Mouse (Mus musculus) midbrain, embryonic 11.5 days (tissue): ENCODE data around the gene Gfra1. TPM values are rescaled to one million over a fixed set of nuclear protein-coding genes. Genes with fewer than 3 reads are reported as not detected.

ENCODE experiments used
- ATAC-seq: fragments of 200-750 bp; cut with Nextera tagmentation; 2 replicates; pipeline ENCODE4 v1.8.0; 2017; ENCODE audit warnings: moderate TSS enrichment, moderate library complexity; ENCODE audit not compliant: low FRiP score
- DNase-seq: peaks from one replicate; pipeline ENCODE4 v3.0.0; 2015; ENCODE audit warnings: low spot score; ENCODE audit errors: missing footprints
- H3K27ac ChIP-seq: fragments of 300-500 bp; sonication (generic); 2 replicates; pipeline ENCODE4 v1.5.1; 2014; ENCODE audit warnings: low read depth, low read length
- H3K27me3 ChIP-seq: fragments of 300-500 bp; sonication (generic); 2 replicates; pipeline ENCODE4 v1.6.1; 2014; ENCODE audit warnings: mild to moderate bottlenecking, low read length, moderate library complexity, mixed read lengths; ENCODE audit not compliant: control insufficient read depth, insufficient read depth
- H3K36me3 ChIP-seq: fragments of 300-500 bp; sonication (generic); 2 replicates; pipeline ENCODE4 v1.6.1; 2014; ENCODE audit warnings: mild to moderate bottlenecking, low read length, moderate library complexity, mixed read lengths; ENCODE audit not compliant: control insufficient read depth, insufficient read depth
- H3K4me1 ChIP-seq: fragments of 300-500 bp; sonication (generic); 2 replicates; pipeline ENCODE4 v1.6.1; 2014; ENCODE audit warnings: low read length; ENCODE audit not compliant: control insufficient read depth, insufficient read depth
- H3K4me2 ChIP-seq: fragments of 300-500 bp; sonication (generic); 2 replicates; pipeline ENCODE4 v1.6.1; 2014; ENCODE audit warnings: mild to moderate bottlenecking, moderate library complexity
- H3K4me3 ChIP-seq: fragments of 300-500 bp; sonication (generic); 2 replicates; pipeline ENCODE4 v1.5.1; 2014; ENCODE audit warnings: low read depth, low read length
- H3K9ac ChIP-seq: fragments of 300-500 bp; sonication (generic); 2 replicates; pipeline ENCODE4 v1.6.1; 2014; ENCODE audit warnings: low read length
- H3K9me3 ChIP-seq: fragments of 300-500 bp; sonication (generic); 2 replicates; pipeline ENCODE4 v1.6.1; 2016; ENCODE audit warnings: low read length; ENCODE audit not compliant: control insufficient read depth
- WGBS: fragments of 180-500 bp; shearing (Covaris S2); extraction: QIAGEN DNeasy Blood & Tissue Kit; methylation state at CpG from one replicate; pipeline ENCODE4 v1.1.7; 2014; 5-methylcytosine and 5-hydroxymethylcytosine counted together
- polyA plus RNA-seq: library from polyadenylated mRNA; unstranded; fragments of >200 nt; fragmentation: Nextera tagmentation; extraction: Ambion mirVana; gene quantifications from 2 replicates; pipeline ENCODE4 v1.2.1, GENCODE M21; 2014

The Gfra1 gene
- polyA plus RNA-seq, 1 experiment from 2014 or later = 26.7 TPM

DNA sequence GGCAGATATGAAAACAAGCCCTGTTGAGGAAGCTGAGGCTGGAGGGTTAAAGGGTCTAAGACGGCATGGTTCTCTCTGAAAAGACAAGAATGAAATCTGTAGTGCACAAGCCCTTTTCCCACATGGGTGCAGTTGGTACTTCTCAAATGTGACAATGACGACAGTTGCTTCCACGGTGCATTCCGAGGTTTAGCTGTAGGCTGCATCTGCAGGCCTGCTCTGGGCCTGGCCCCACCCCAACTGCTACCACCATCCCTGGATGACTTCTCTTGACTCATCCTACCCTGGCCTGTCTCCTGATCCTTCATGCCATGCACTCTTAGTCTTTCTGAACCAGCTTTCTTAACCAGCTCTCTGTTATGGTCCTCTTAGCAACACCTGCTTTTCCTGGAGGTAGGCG is 22.9 kb downstream of the Gfra1 start:
- ATAC-seq (no peak), DNase-seq (no peak)
- no peak overlapping the region for H3K4me2 ChIP-seq
- H3K4me3 ChIP-seq = no peak overlapping the region
- peaks cover 5% of the 10 kb centered on the region; the same call in 1 of the 2 replicates for H3K4me1 ChIP-seq
- no peaks in the 10 kb centered on the region for H3K36me3 ChIP-seq
- 82% methylated on average over 5 of the region's 5 CpGs for WGBS
- H3K9me3 ChIP-seq = no peaks in the 10 kb centered on the region
- H3K27ac ChIP-seq = no peak overlapping the region
- no peak overlapping the region for H3K9ac ChIP-seq
- no peaks in the 10 kb centered on the region for H3K27me3 ChIP-seq

- no peaks in the 10 kb centered on the region for H3K4me1 ChIP-seq
- no peak for DNase-seq
- no peaks in the 10 kb centered on the region for H3K9me3 ChIP-seq
- no peak overlapping the region for H3K4me2 ChIP-seq
- no peak overlapping the region for H3K4me3 ChIP-seq
- ATAC-seq = no peak
- H3K9ac ChIP-seq = no peak overlapping the region
- no peak overlapping the region for H3K27ac ChIP-seq
- WGBS = 83% methylated on average over 4 of the region's 4 CpGs
- no peaks in the 10 kb centered on the region for H3K36me3 ChIP-seq
- H3K27me3 ChIP-seq = no peaks in the 10 kb centered on the region
These were observed 27.2 kb downstream of the Gfra1 start for GRCm38 (mm10) chr19:58428546-58428945.

DNA sequence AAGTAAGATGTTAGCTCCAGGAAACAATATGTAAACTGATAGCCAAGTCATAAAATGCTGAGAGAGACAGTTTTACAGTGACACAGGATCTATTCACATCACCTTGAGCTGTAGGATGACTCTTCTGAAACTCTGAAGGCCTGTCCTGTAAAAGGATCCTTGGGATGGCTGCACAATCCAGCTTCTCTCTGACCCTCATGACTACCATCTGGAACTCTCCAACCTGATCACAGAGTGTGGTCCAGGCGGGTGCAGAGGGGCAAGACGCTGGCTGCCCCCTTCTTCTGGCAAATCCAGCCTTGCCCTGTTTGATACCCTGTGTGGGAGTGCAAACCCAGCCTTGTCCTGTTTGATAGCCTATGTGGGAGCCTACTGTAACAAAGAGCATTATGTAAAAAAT is 28.4 kb downstream of the Gfra1 start:
- H3K4me3 ChIP-seq = no peak overlapping the region
- H3K27me3 ChIP-seq = no peaks in the 10 kb centered on the region
- no peaks in the 10 kb centered on the region for H3K36me3 ChIP-seq
- no peaks in the 10 kb centered on the region for H3K4me1 ChIP-seq
- 94% methylated on average over 2 of the region's 2 CpGs for WGBS
- no peaks in the 10 kb centered on the region for H3K9me3 ChIP-seq
- no peak for ATAC-seq
- no peak for DNase-seq
- H3K27ac ChIP-seq = no peak overlapping the region
- H3K4me2 ChIP-seq = no peak overlapping the region
- H3K9ac ChIP-seq = no peak overlapping the region

DNA sequence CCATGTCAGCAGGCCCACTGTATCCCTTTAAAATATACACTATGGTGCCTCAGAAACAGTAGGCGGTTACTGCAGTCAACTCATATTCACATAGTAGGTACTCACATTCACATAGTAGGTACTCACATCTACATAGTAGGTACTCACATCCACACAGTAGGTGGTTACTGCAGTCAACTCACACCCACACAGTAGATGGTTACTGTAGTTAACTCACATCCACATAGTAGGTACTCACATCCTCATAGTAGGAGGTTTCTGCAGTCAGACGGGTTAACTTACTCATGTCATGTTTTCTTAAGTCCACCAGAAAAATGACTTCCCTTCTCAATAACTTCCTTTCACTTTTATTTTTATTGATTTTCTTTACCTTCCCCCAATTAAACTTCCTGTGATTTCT is 30.8 kb downstream of the Gfra1 start:
- WGBS = 93% methylated on average over 2 of the region's 2 CpGs
- ATAC-seq = no peak

DNA sequence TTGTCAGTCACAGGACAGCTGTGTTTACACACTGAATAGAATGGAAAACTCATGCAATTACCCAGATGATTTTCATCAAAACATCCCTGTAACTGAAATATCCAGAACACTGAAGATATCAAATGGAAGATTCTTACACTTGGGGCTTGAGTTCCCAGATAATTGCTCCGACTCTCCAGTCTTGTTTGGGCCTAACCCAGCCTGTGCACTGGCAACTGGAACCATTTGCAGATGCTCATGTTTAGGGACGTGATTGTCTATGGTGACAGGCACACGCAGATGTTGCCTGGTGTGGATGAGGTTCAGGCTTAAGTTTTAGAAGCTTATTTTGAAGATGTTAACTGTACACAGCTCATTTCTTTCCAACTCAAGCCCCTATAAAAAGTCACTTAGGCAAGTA is 31.5 kb downstream of the Gfra1 start:
- Histone ChIP-seq H3K36me3 (no peaks in the 10 kb centered on the region), H3K4me3 (no peak overlapping the region), H3K4me2 (no peak overlapping the region), H3K27me3 (no peaks in the 10 kb centered on the region), H3K9ac (no peak overlapping the region), H3K9me3 (no peaks in the 10 kb centered on the region), H3K27ac (no peak overlapping the region), H3K4me1 (no peaks in the 10 kb centered on the region)
- ATAC-seq = no peak
- no peak for DNase-seq
- 85% methylated on average over 3 of the region's 3 CpGs for WGBS

More for the DNA sequence above, 30.8 kb downstream of the Gfra1 start:
- no peak overlapping the region for H3K27ac ChIP-seq
- no peak overlapping the region for H3K4me3 ChIP-seq
- no peaks in the 10 kb centered on the region for H3K9me3 ChIP-seq
- H3K4me2 ChIP-seq = no peak overlapping the region
- H3K4me1 ChIP-seq = no peaks in the 10 kb centered on the region
- no peaks in the 10 kb centered on the region for H3K36me3 ChIP-seq
- H3K9ac ChIP-seq = no peak overlapping the region
- no peaks in the 10 kb centered on the region for H3K27me3 ChIP-seq
- DNase-seq = no peak

DNA sequence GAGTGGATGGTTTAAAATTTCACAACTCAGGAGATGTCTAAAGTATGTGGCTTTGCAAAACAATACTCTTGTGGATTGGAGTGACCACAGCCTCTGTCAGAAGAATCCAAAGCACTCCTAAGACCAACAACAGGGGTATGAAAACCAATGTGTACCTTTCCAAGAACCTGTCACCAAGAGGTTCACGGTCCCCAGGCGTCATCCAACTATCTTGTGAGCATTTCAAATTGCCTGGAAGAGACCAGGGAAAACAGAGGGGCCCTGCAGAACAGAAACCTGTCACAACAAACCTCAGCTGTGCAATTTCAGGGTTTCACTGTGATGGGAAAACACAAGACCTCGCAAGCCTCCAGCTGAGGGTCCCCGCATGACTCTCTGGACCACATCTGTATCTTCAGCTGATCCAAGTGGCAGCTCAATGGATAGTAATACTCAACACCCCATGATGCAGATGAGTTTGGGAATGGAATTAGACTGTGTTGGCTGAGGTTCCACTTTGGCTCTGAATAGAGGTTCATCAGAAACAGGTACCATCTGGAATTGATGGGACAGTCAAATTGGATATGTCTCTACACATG is 32.7 kb downstream of the Gfra1 start:
- H3K27me3 ChIP-seq = no peaks in the 10 kb centered on the region
- H3K9ac ChIP-seq = no peak overlapping the region
- no peaks in the 10 kb centered on the region for H3K36me3 ChIP-seq
- ATAC-seq = no peak
- no peak overlapping the region for H3K27ac ChIP-seq
- DNase-seq = no peak
- H3K4me2 ChIP-seq = no peak overlapping the region
- H3K9me3 ChIP-seq = no peaks in the 10 kb centered on the region
- no peak overlapping the region for H3K4me3 ChIP-seq
- 92% methylated on average over 4 of the region's 4 CpGs for WGBS
- no peaks in the 10 kb centered on the region for H3K4me1 ChIP-seq

- DNase-seq = no peak
These were observed 36.0 kb downstream of the Gfra1 start for GRCm38 (mm10) chr19:58419685-58420084.

DNA sequence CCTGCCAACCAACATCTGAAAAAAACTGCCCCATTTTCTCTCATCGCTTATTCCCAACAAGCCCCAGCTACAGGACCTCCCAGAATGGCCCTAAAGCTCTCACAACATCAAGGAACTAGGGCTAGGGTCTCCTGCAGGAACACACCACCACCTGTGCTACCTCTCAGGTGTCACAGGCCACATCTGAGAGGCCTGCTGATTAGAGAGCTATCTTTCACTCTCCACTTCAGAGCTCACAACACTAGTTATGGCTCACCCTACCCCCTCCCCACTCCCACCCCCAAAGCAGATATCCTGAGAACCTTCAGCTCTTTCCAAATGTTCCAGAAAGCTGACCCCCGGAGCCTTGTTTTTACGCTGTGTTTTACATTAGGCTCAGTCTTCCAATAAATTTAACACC is 36.4 kb downstream of the Gfra1 start:
- Histone ChIP-seq H3K27ac (no peak overlapping the region), H3K9ac (no peak overlapping the region), H3K4me1 (no peaks in the 10 kb centered on the region), H3K27me3 (no peaks in the 10 kb centered on the region), H3K4me2 (no peak overlapping the region), H3K36me3 (no peaks in the 10 kb centered on the region), H3K9me3 (no peaks in the 10 kb centered on the region), H3K4me3 (no peak overlapping the region)
- WGBS = 90% methylated on average over 3 of the region's 3 CpGs
- DNase-seq (no peak), ATAC-seq (no peak)

More at GRCm38 (mm10) chr19:58419685-58420084, 36.0 kb downstream of the Gfra1 start:
- Histone ChIP-seq H3K4me3 (no peak overlapping the region), H3K4me2 (no peak overlapping the region), H3K36me3 (no peaks in the 10 kb centered on the region), H3K27me3 (no peaks in the 10 kb centered on the region), H3K4me1 (no peaks in the 10 kb centered on the region), H3K9ac (no peak overlapping the region), H3K27ac (no peak overlapping the region), H3K9me3 (no peaks in the 10 kb centered on the region)
- WGBS = 66% methylated on average over 3 of the region's 3 CpGs
- no peak for ATAC-seq

- WGBS = 87% methylated on average over 4 of the region's 4 CpGs
- DNase-seq = no peak
- no peak for ATAC-seq
- no peak overlapping the region for H3K4me3 ChIP-seq
- H3K9ac ChIP-seq = no peak overlapping the region
- H3K4me2 ChIP-seq = no peak overlapping the region
- H3K9me3 ChIP-seq = no peaks in the 10 kb centered on the region
- no peak overlapping the region for H3K27ac ChIP-seq
- no peaks in the 10 kb centered on the region for H3K4me1 ChIP-seq
- no peaks in the 10 kb centered on the region for H3K36me3 ChIP-seq
- no peaks in the 10 kb centered on the region for H3K27me3 ChIP-seq
These were observed 40.5 kb downstream of the Gfra1 start for GRCm38 (mm10) chr19:58415173-58415572.
